Mouse (Mus musculus) thymus, postnatal 25 days (tissue): ENCODE measurements around the gene Mitf.

ENCODE experiments used
- DNase-seq: peaks from one replicate; pipeline ENCODE4 v3.0.0; 2022

The Mitf gene

DNA sequence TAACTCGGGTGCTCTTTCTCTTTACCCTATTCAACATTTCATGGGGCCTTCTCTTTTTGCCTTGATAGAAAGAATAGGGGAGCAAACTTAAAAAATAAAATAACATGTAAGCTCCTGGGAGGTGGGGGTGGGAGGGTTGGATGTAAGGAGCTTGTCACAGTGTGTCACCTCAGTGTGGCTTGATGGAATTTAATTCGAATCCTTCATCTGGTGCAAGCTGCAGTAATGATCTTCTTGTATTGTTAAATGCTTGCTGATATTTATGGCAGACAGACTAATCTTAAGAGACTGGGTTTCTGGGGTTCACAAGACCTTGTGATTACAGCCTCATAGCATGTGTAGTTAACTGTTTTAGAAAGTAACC lies 144.0 kb downstream of the Mitf start:
- no peak for DNase-seq

- DNase-seq: no peak
Observed at GRCm38 (mm10) chr6:97951711-97952110, 144.9 kb downstream of the Mitf start.

- no peak for DNase-seq
Observed at GRCm38 (mm10) chr6:97952845-97953244, 146.0 kb downstream of the Mitf start.

DNA sequence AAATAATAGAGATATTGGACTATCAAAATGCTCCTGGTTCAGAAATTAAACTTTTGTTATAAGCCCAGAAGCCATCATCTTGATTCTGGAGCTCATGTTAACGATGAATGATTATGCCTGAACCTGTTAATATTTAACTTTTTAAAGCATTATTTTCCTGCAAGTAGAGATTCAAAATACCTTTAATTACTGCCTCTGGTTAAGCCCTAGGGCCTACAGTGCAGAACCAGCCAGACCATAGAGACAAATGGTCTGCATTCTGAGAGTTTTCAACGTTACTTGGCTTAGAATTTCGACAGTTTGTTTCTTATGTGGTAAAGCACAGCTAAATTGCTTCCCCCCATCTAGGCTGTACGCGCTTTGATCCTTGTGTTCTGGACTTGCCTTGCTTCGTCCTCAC lies 149.3 kb downstream of the Mitf start:
- DNase-seq: no peak

- no peak for DNase-seq
Observed at GRCm38 (mm10) chr6:97956636-97957035, 149.8 kb downstream of the Mitf start.

DNA sequence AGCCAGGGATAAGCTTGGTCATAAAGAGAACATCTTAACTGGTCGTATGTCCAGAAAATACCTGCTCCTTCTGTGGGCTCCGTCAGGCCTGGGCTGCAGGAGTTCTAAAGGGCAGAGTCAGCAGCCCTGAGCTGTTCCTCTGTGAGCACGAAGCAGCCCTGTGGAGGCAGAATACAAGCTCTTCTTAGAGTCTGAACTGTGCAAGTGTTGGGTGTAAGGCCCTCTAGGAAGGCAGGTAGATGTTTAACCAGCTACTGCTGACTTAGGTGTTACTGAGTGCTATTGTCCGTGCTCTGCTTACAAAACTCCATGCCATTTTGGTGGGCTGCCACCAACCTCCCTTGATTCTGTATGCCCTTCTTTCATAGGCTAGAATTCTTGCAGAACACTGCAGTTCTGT lies 151.4 kb downstream of the Mitf start:
- DNase-seq: no peak

GRCm38 (mm10) chr6:97961776-97962175 lies 154.9 kb downstream of the Mitf start:
- no peak for DNase-seq

- no peak for DNase-seq
Observed at GRCm38 (mm10) chr6:97962311-97962710, 155.5 kb downstream of the Mitf start.

GRCm38 (mm10) chr6:97964750-97965149 lies 157.9 kb downstream of the Mitf start:
- DNase-seq: no peak

DNA sequence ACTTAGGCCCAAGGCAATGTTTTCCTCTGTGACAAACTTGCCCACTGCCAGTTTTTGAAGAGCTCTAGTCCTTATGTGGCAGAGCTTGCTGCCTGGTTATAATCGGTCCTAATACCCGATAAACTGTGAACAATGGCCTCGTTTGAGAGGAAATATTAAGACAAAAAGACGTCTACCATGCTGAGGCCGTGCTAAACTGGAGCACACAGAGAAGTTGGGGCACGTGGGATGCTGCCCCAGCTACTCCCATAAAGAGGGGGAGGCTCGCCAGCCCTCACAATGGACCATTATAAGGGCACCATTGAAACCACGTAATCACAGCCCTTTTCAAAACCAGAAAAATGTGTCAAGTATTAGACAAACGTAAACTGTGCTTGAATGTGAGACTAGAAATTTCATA lies 174.8 kb downstream of the Mitf start:
- DNase-seq: no peak

DNA sequence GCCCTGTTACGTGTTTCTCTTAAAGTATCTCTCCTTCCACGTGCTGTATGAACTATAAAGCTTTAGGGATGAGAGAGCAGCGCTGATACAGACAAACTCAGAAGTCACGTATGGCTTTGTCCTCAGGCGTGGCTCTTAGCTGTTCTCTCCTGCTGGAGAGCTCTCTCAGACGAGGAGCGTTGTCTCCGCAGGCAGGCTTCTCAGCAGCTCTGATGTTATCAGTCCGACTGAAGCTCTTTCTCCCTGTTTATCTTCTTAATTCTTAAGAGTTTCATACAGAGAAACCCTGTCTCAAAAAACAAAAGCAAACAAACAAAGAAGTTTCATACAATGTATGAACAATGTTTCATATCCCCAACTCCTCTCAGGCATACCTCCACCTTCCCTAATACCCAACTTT lies 178.8 kb downstream of the Mitf start:
- DNase-seq: no peak

DNA sequence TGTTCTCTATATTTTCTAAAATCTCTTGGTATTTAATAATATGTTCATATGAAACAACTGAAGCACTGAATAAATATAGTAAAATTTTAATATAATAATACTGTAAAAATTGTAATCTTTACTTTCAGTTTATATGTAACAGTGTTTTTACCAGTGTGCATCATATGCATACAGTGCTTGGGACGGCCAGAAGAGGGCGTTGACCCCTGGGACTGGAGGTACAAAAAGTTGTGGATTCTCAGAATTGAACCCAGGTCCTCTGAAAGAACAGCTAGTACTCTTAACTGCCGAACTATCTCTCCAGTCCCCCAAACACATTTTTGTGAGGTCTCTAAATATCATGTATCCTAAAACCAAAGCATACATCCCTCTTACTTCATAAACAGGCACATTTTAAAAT lies 179.6 kb downstream of the Mitf start:
- DNase-seq: no peak

DNA sequence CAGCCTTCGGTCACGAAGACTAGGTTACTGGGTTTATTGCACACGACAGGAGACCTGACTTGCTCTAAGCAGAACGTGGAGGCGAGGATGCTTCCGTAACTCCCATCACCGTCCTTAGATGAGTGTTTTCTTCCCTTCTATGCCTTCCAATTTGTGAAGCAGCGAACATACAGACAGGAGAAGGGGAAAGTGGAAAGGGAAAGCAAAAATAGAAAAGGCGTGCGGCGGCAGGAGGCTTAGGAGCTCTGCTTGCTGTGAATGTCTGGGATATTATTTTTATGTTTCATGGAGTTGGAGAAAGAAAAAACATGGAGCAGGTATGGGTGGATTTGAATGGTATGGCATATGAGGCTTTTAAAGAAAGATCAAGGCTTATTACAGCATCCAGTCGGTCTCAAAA lies 186.7 kb downstream of the Mitf start:
- no peak for DNase-seq

DNA sequence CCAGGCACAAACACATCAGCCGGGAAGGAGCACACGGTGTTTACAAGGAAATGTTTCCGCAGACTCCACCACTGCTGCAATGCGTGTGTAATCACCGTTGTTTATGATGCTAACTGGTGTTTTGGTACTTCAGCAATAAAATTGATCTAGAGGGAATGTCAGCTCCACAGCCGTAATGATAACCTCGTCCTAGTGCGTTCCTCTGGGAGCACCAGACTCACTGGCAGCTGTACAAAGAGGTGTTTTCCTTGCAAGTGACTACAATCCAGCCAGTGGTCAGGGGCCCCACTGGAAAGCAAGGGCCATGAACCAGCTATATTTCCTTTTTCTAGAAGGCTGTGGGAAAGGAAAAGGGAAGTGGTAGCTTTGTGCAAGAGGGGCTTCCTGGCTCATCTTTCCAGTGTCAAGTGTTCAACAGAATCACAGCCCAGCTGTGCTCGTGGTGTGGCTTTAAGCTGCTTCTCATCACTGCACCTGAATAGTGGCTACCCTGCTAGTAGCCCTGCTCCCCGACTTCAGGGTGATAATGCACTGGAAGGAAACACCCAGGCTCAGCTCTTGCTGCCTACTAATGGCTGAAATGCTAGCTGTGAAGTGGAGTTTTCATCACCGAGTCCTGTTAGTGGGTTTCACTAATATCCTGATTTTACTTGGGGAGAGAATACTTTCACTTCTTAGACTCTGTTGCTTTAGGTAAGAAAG lies 188.9 kb downstream of the Mitf start:
- no peak for DNase-seq

DNA sequence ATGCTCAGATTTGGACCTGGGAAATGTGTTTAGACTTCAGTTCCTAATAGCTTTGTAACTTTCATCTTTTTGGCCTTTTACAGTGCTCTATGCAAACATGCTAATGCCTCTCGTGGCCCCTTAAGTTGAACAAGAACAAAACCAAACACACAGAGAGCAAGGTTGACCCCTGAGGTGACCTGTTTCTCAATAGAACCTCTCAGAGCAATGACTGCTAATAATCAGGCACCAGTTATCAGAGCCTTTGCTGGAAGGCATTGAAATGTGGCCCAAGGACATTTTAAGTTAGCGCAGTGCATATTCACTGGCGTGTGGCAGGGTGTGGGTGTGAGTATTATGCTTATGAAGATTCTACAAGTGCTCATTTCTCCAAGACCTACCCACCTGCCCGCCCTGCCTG lies 194.7 kb downstream of the Mitf start:
- DNase-seq: no peak

- DNase-seq: no peak
Observed at GRCm38 (mm10) chr6:98003114-98003513, 196.3 kb downstream of the Mitf start.

GRCm38 (mm10) chr6:98005566-98005965 lies 198.7 kb downstream of the Mitf start:
- peak; percentile 53 for DNase-seq

DNA sequence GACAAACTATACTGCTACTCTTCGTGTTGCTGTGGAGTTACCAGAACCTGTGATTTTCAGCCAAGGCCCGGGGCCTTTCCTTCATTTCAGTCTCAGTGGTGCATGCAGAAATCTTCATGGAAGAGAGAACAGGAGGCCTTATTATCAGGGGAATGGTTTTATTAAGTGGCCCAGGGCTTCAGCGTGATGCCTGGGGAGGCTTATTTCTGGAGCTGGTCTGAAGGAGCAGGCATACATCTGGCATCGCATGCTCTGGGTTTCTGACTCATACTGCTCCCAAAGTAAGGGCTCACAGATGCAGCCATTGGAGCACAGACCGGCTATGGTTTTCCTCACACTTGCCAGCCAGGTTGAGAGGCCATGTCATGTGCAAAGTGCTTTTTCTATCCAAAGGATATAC lies 208.2 kb downstream of the Mitf start:
- DNase-seq: no peak

GRCm38 (mm10) chr6:98015819-98016218 lies 209.0 kb downstream of the Mitf start:
- DNase-seq: no peak

DNA sequence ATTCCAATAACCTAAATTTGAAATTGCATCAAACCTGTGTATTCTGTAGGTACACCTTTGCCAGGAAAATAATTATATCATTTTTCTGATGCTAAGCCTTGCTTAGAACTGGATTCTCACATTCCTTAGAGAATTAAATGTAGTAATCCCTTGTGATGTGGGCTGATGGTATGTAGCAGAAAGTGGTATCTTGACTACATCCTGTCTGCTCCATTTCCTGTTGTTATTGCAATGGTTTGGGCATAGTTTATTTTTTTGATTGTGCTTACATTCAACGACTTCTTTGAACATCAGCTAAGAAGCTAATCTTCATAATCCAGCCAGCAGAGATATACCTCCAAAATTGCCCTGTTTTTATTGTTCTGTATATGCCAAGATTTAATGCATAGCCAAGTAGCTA lies 217.0 kb downstream of the Mitf start:
- no peak for DNase-seq

DNA sequence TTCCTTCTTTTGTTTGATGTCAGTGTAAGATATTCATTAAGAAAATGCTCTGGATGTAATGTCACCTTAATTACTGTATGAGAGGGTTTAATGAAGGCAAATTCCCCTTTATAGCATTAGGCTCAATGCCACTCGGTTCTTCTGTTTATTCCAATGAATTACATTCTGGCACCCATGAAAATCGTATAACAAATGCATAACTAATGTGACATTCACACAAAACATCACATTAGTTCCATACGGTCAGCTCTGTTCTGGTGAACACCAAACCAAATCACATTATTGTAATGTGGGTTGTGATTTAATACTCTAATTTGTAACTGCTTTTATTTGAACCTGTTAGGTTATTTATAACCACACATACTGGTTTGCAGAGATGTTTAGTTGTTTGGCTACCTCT lies 231.7 kb downstream of the Mitf start:
- no peak for DNase-seq

- DNase-seq: no peak
Observed at GRCm38 (mm10) chr6:98041795-98042194, 234.9 kb downstream of the Mitf start.

- no peak for DNase-seq
Observed at GRCm38 (mm10) chr6:98046295-98047108, 239.7 kb downstream of the Mitf start.

GRCm38 (mm10) chr6:98047741-98048140 lies 240.9 kb downstream of the Mitf start:
- no peak for DNase-seq
